Mouse (Mus musculus) heart, postnatal 0 days (tissue): ENCODE data around the gene Ankrd66. TPM values are rescaled to one million over a fixed set of nuclear protein-coding genes. Genes with fewer than 3 reads are reported as not detected.

Source experiments
- ATAC-seq: fragments of 200-750 bp; cut with Nextera tagmentation; 2 replicates; pipeline ENCODE4 v1.8.0; 2017; ENCODE audit warnings: low read depth, moderate number of reproducible peaks, moderate library complexity; ENCODE audit not compliant: insufficient read depth
- DNase-seq: peaks from one replicate; pipeline ENCODE4 v3.0.0-alpha.2; 2016; ENCODE audit warnings: low spot score
- H3K27ac ChIP-seq: fragments of 300-500 bp; sonication (generic); 2 replicates; pipeline ENCODE4 v1.5.1; 2014; ENCODE audit warnings: low read depth, mild to moderate bottlenecking
- H3K27me3 ChIP-seq: fragments of 300-500 bp; sonication (generic); 2 replicates; pipeline ENCODE4 v1.6.1; 2014; ENCODE audit warnings: low read length, mixed read lengths; ENCODE audit not compliant: control insufficient read depth, insufficient read depth
- H3K36me3 ChIP-seq: fragments of 300-500 bp; sonication (generic); replicated peaks from 2 replicates; pipeline ENCODE4 v1.6.1; 2014; ENCODE audit warnings: low read length, mixed read lengths; ENCODE audit not compliant: control insufficient read depth, insufficient read depth
- H3K4me1 ChIP-seq: fragments of 300-500 bp; sonication (generic); 2 replicates; pipeline ENCODE4 v1.6.1; 2014; ENCODE audit warnings: antibody characterized with exemption; ENCODE audit not compliant: control insufficient read depth, insufficient read depth
- H3K4me2 ChIP-seq: fragments of 300-500 bp; sonication (generic); 2 replicates; pipeline ENCODE4 v1.6.1; 2014; ENCODE audit warnings: low read depth, mild to moderate bottlenecking, low read length, moderate library complexity
- H3K4me3 ChIP-seq: fragments of 300-500 bp; sonication (generic); 2 replicates; pipeline ENCODE4 v1.5.1; 2014; ENCODE audit warnings: low read depth, low read length
- H3K9ac ChIP-seq: fragments of 300-500 bp; sonication (generic); replicated peaks from 2 replicates; pipeline ENCODE4 v1.6.1; 2014; ENCODE audit warnings: low read depth, low read length, mixed read lengths
- H3K9me3 ChIP-seq: fragments of 300-500 bp; sonication (generic); replicated peaks from 2 replicates; pipeline ENCODE4 v1.6.1; 2016; ENCODE audit warnings: low read length; ENCODE audit not compliant: control insufficient read depth
- CTCF ChIP-seq: IDR thresholded peaks from 2 replicates; pipeline ENCODE4 v1.5.1; 2016; ENCODE audit warnings: antibody characterized with exemption, control low read depth, low read depth
- EP300 ChIP-seq: IDR thresholded peaks from 2 replicates; pipeline ENCODE4 v1.6.1; 2016; ENCODE audit warnings: antibody characterized with exemption, low read depth
- WGBS: fragments of 180-500 bp; shearing (Covaris S2); extraction: QIAGEN DNeasy Blood & Tissue Kit; methylation state at CpG from one replicate; pipeline ENCODE4 v1.1.7; 2014; 5-methylcytosine and 5-hydroxymethylcytosine counted together
- polyA plus RNA-seq: library from polyadenylated mRNA; unstranded; fragments of >200 nt; fragmentation: Nextera tagmentation; extraction: Ambion mirVana; gene quantifications from 2 replicates; pipeline ENCODE4 v1.2.1, GENCODE M21; 2015
- total RNA-seq: library from RNA; depleted of rRNA; stranded (reverse); fragments of >200 nt; gene quantifications from 2 replicates; pipeline ENCODE4 v1.2.3, GENCODE M21; 2014; ENCODE audit warnings: low replicate concordance; rRNA removed

Gene Ankrd66
- not detected in 2 replicates for total RNA-seq
- polyA plus RNA-seq: not detected in 2 replicates

- H3K9ac ChIP-seq: no peak within 1 kb of the TSS
- no peak for DNase-seq
- no peaks in the 10 kb centered on the region for H3K4me1 ChIP-seq
- H3K9me3 ChIP-seq: no peaks in the 10 kb centered on the region
- no peak for ATAC-seq
- H3K27ac ChIP-seq: no peak within 1 kb of the TSS
- H3K27me3 ChIP-seq: no peaks in the 10 kb centered on the region
- no peak within 1 kb of the TSS for H3K4me2 ChIP-seq
- TF ChIP-seq CTCF (no peak), EP300 (no peak)
- H3K4me3 ChIP-seq: no peak within 1 kb of the TSS
- 16% methylated on average over 1 of the region's 1 CpGs for WGBS
- no peaks in the 10 kb centered on the region for H3K36me3 ChIP-seq
Measured at GRCm38 (mm10) chr17:43543539-43543938, at the start of gene Ankrd66. Gene Ankrd66 (minus strand): TSS chr17:43543639.

- no peak for TF ChIP-seq EP300
- no peak for TF ChIP-seq CTCF
- H3K4me3 ChIP-seq: no peak overlapping the region
- no peak overlapping the region for H3K4me2 ChIP-seq
- DNase-seq (no peak), ATAC-seq (no peak)
- no peaks in the 10 kb centered on the region for H3K27me3 ChIP-seq
- no peaks in the 10 kb centered on the region for H3K36me3 ChIP-seq
- H3K9me3 ChIP-seq: no peaks in the 10 kb centered on the region
- 78% methylated on average over 21 of the region's 21 CpGs for WGBS
- no peak overlapping the region for H3K9ac ChIP-seq
- no peak overlapping the region for H3K27ac ChIP-seq
- H3K4me1 ChIP-seq: no peaks in the 10 kb centered on the region
Measured at GRCm38 (mm10) chr17:43592296-43593291, 49.2 kb upstream of the Ankrd66 start.

GRCm38 (mm10) chr17:43590531-43590930, 47.1 kb upstream of the Ankrd66 start:
- WGBS: 75% methylated on average over 5 of the region's 5 CpGs
- H3K27me3 ChIP-seq: no peaks in the 10 kb centered on the region
- DNase-seq: no peak
- no peaks in the 10 kb centered on the region for H3K36me3 ChIP-seq
- no peaks in the 10 kb centered on the region for H3K9me3 ChIP-seq
- H3K27ac ChIP-seq: no peak overlapping the region
- H3K4me2 ChIP-seq: no peak overlapping the region
- no peak for ATAC-seq
- TF ChIP-seq CTCF (no peak), EP300 (no peak)
- no peak overlapping the region for H3K9ac ChIP-seq
- H3K4me3 ChIP-seq: no peak overlapping the region
- H3K4me1 ChIP-seq: no peaks in the 10 kb centered on the region

GRCm38 (mm10) chr17:43589750-43590149, 46.3 kb upstream of the Ankrd66 start:
- DNase-seq (no peak), ATAC-seq (no peak)
- Histone ChIP-seq H3K9ac (no peak overlapping the region), H3K9me3 (no peaks in the 10 kb centered on the region), H3K4me2 (no peak overlapping the region), H3K36me3 (no peaks in the 10 kb centered on the region), H3K4me1 (no peaks in the 10 kb centered on the region), H3K27me3 (no peaks in the 10 kb centered on the region), H3K27ac (no peak overlapping the region), H3K4me3 (no peak overlapping the region)
- no peak for TF ChIP-seq EP300
- TF ChIP-seq CTCF: no peak
- WGBS: 83% methylated on average over 6 of the region's 6 CpGs

DNA sequence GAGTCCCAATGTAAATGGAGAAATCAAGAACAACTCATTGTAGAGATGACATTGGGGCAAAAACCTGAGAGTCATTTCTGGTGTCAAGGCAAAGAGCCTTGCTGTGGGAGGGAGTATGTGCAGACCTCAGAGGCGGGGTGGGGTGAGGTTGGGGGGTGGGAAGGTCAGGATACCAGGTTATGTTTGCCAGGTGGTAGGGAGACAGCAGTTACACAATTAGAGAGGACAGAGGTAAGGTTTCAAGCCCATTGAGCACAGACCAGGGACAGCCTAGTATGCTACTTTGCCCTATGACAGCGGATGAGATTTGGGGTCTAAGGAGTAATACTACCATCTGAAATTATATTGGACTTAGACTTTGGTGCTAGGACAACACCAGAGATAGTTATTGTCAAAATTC, 43.8 kb upstream of the Ankrd66 start:
- H3K9me3 ChIP-seq: no peaks in the 10 kb centered on the region
- no peak overlapping the region for H3K27ac ChIP-seq
- 91% methylated on average over 2 of the region's 2 CpGs for WGBS
- TF ChIP-seq CTCF: no peak
- no peak for TF ChIP-seq EP300
- H3K4me1 ChIP-seq: no peaks in the 10 kb centered on the region
- DNase-seq: no peak
- no peak overlapping the region for H3K4me2 ChIP-seq
- H3K36me3 ChIP-seq: no peaks in the 10 kb centered on the region
- H3K9ac ChIP-seq: no peak overlapping the region
- no peak for ATAC-seq
- no peak overlapping the region for H3K4me3 ChIP-seq
- no peaks in the 10 kb centered on the region for H3K27me3 ChIP-seq
